Mouse (Mus musculus): ENCODE results near the gene Sdhaf4. TPM values are rescaled to one million over a fixed set of nuclear protein-coding genes. Genes with fewer than 3 reads are reported as not detected.

Sdhaf4 gene
- total and polyA plus RNA-seq, 3 experiments: 20.9 to 79.6 (median 40.7) TPM

DNA sequence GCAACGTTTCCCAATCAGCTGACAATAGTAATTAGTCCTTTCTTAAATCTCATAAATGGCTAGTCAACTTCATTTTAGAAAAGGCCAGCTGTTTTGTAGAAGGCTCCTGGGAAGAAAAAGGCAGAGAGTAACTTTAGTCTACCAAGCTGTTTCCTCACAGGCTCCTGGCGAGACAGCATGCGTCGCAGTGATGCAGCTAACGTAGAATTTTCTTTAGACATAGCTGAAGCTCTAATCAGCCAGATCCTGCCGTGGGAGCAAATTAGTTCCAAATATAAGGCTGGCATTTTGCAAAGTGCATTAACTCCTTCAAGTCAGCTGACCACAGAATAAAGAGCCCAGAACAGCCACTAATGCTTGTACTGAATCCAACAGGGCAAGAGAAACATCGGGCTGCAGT, 57.2 kb downstream of the Sdhaf4 start:
- in situ Hi-C loops (cut with MboI; ENCODE audit: low pct_ligation_motif_present, low pct_unique_long_range_greater_than_20kb, low sequenced_read_pairs): no loop called here

More for the DNA sequence above, 57.2 kb downstream of the Sdhaf4 start:
- H3K4me2 ChIP-seq (ENCODE audit: insufficient read depth, low read depth, poor library complexity, severe bottlenecking): no peak overlapping the region
- H3K79me2 ChIP-seq (replicated peaks; ENCODE audit: control insufficient read depth, extremely low read depth, insufficient read depth, poor library complexity, severe bottlenecking): no peaks in the 10 kb centered on the region
- no peaks in the 10 kb centered on the region for H3K9me3 ChIP-seq (replicated peaks; ENCODE audit: low read length)
- no peak for DNase-seq (ENCODE audit: extremely low read depth)
- dilution Hi-C loops (cut with MboI; ENCODE audit: extremely low pct_ligation_motif_present, extremely low pct_unique_long_range_greater_than_20kb, low sequenced_read_pairs): no loop called here
- H3K4me1 ChIP-seq (ENCODE audit: control insufficient read depth in 1 of 2, insufficient read depth in 2 of 2): no peaks in the 10 kb centered on the region
- no peak for TF ChIP-seq ELF1 (IDR thresholded peaks at IDR 0.05; ENCODE audit: low read depth, low read length)
- no peak for TF ChIP-seq GABPA (IDR thresholded peaks at IDR 0.05; ENCODE audit: insufficient replicate concordance, low read depth, low read length)
- TF ChIP-seq SIN3A (IDR thresholded peaks at IDR 0.05; ENCODE audit: low read length): no peak
- no peak for TF ChIP-seq USF2 (conservative IDR thresholded peaks at IDR 0.05; ENCODE audit: low read depth, low read length)
- TF ChIP-seq RCOR1 (conservative IDR thresholded peaks at IDR 0.05; ENCODE audit: low read depth, low read length): no peak
- TF ChIP-seq BHLHE40 (IDR thresholded peaks at IDR 0.05; ENCODE audit: low read depth, low read length): no peak
- TF ChIP-seq HCFC1 (IDR thresholded peaks at IDR 0.05; ENCODE audit: low read depth, low read length): no peak
- TF ChIP-seq MAZ (IDR thresholded peaks at IDR 0.05; ENCODE audit: low read depth, low read length): no peak
- no peak for TF ChIP-seq E2F4 (IDR thresholded peaks at IDR 0.05; ENCODE audit: insufficient replicate concordance, low read depth, low read length)
- no peak for TF ChIP-seq JUN (IDR thresholded peaks at IDR 0.05; ENCODE audit: insufficient read depth, low read depth, low read length)
- no peak for TF ChIP-seq CHD2 (IDR thresholded peaks at IDR 0.05; ENCODE audit: low read length)
- no peak for TF ChIP-seq POLR2A (IDR thresholded peaks at IDR 0.05; ENCODE audit: low read depth, low read length)
- TF ChIP-seq USF1 (IDR thresholded peaks at IDR 0.05; ENCODE audit: low read depth, low read length): no peak
- TF ChIP-seq POLR2AphosphoS2 (IDR thresholded peaks at IDR 0.05; ENCODE audit: low read depth, low read length): no peak
- no peak for TF ChIP-seq MAFK (IDR thresholded peaks at IDR 0.05; ENCODE audit: insufficient replicate concordance, low read length)
- TF ChIP-seq UBTF (IDR thresholded peaks at IDR 0.05; ENCODE audit: low read depth, low read length): no peak
- no peak overlapping the region for H3K9ac ChIP-seq (ENCODE audit: insufficient read depth, low read depth)
- H3K36me3 ChIP-seq (replicated peaks in 1 of 2; ENCODE audit: control insufficient read depth in 1 of 2, insufficient read depth in 1 of 2, low read length in 1 of 2): no peaks in the 10 kb centered on the region
- no peak overlapping the region for H3K4me3 ChIP-seq (replicated peaks in 1 of 3; ENCODE audit: low read depth in 2 of 3, low read length in 2 of 3, poor library complexity in 1 of 3)
- no peak overlapping the region for H3K27ac ChIP-seq (ENCODE audit: insufficient read depth, low read depth)
- H3K27me3 ChIP-seq (replicated peaks): no peaks in the 10 kb centered on the region

Other genes starting within 250 kb of the Sdhaf4 start
- 0.81 and 0.88 TPM in 2 replicates for gene B3gat2, start 243.9 kb downstream of the Sdhaf4 start, total RNA-seq (2012; rRNA removed)
- not detected in 2 replicates for gene B3gat2, start 243.9 kb downstream of the Sdhaf4 start, total RNA-seq (2014; rRNA removed)
- gene B3gat2, start 243.9 kb downstream of the Sdhaf4 start, polyA plus RNA-seq (2012; ENCODE audit: insufficient read length, low read depth): 0.23 and 0.40 TPM in 2 replicates
- gene Smap1, start 83.3 kb downstream of the Sdhaf4 start, total RNA-seq (2012; rRNA removed): 23.6 and 37.0 TPM in 2 replicates
- 22.3 and 24.5 TPM in 2 replicates for gene Smap1, start 83.3 kb downstream of the Sdhaf4 start, total RNA-seq (2014; rRNA removed)
- 59.3 and 60.5 TPM in 2 replicates for gene Smap1, start 83.3 kb downstream of the Sdhaf4 start, polyA plus RNA-seq (2012; ENCODE audit: insufficient read length, low read depth)
- gene Fam135a, start 94.7 kb upstream of the Sdhaf4 start, total RNA-seq (2012; rRNA removed): 2.0 TPM in 2 replicates
- 1.4 and 1.5 TPM in 2 replicates for gene Fam135a, start 94.7 kb upstream of the Sdhaf4 start, total RNA-seq (2014; rRNA removed)
- gene Fam135a, start 94.7 kb upstream of the Sdhaf4 start, polyA plus RNA-seq (2012; ENCODE audit: insufficient read length, low read depth): 1.4 and 2.1 TPM in 2 replicates
- gene Col9a1, start 172.0 kb upstream of the Sdhaf4 start, total RNA-seq (2012; rRNA removed): not detected in 2 replicates
- gene Col9a1, start 172.0 kb upstream of the Sdhaf4 start, total RNA-seq (2014; rRNA removed): not detected in 2 replicates
- not detected in 2 replicates for gene Col9a1, start 172.0 kb upstream of the Sdhaf4 start, polyA plus RNA-seq (2012; ENCODE audit: insufficient read length, low read depth)

All from CH12.LX (cell line).